Mouse (Mus musculus): ENCODE measurements at regions not wholly inside any gene's neighbourhood (a gene's known extent, or its start where the extent isn't known, plus 50 kb on each side); places are given as distances from the start of the nearest gene placed in this dataset.
A peak's percentile ranks its signal among the peaks of the same experiment; 100 is the strongest.

- Histone ChIP-seq H3K27ac (ENCODE audit: insufficient read depth, low read depth, low read length) (no peak overlapping the region), H3K4me1 (ENCODE audit: control insufficient read depth, insufficient read depth, low read length) (no peaks in the 10 kb centered on the region), H3K4me3 (ENCODE audit: insufficient read depth, low read depth, low read length) (no peak overlapping the region)
- TF ChIP-seq CTCF (IDR thresholded peaks at IDR 0.05; ENCODE audit: insufficient read depth, low read depth, low read length) (no peak), POLR2A (IDR thresholded peaks at IDR 0.05; ENCODE audit: insufficient read depth, low read depth, low read length) (no peak)
These were observed 101.0 kb upstream of the Pitrm1 start for GRCm38 (mm10) chr13:6446976-6447375.

- Histone ChIP-seq H3K27ac (ENCODE audit: insufficient read depth, low read depth, low read length) (no peak overlapping the region), H3K4me3 (ENCODE audit: insufficient read depth, low read depth, low read length) (no peak overlapping the region), H3K4me1 (ENCODE audit: control insufficient read depth, insufficient read depth, low read length) (no peaks in the 10 kb centered on the region)
- 55% methylated on average over 6 of the region's 6 CpGs for WGBS
- TF ChIP-seq CTCF (IDR thresholded peaks at IDR 0.05; ENCODE audit: insufficient read depth, low read depth, low read length) = no peak
- TF ChIP-seq POLR2A (IDR thresholded peaks at IDR 0.05; ENCODE audit: insufficient read depth, low read depth, low read length) = no peak
These were observed 86.6 kb upstream of the Pitrm1 start for GRCm38 (mm10) chr13:6461363-6461762.

GRCm38 (mm10) chr13:6465911-6466419 is 82.0 kb upstream of the Pitrm1 start:
- Histone ChIP-seq H3K27ac (ENCODE audit: insufficient read depth, low read depth, low read length) (no peak overlapping the region), H3K4me3 (ENCODE audit: insufficient read depth, low read depth, low read length) (no peak overlapping the region), H3K4me1 (ENCODE audit: control insufficient read depth, insufficient read depth, low read length) (no peaks in the 10 kb centered on the region)
- 57% methylated on average over 9 of the region's 9 CpGs for WGBS
- TF ChIP-seq CTCF (IDR thresholded peaks at IDR 0.05; ENCODE audit: insufficient read depth, low read depth, low read length) (no peak), POLR2A (IDR thresholded peaks at IDR 0.05; ENCODE audit: insufficient read depth, low read depth, low read length) (no peak)

- WGBS = 44% methylated on average over 11 of the region's 11 CpGs
- no peak overlapping the region for H3K27ac ChIP-seq (ENCODE audit: insufficient read depth, low read depth, low read length)
- TF ChIP-seq CTCF (IDR thresholded peaks at IDR 0.05; ENCODE audit: insufficient read depth, low read depth, low read length) (0 out of 2 replicates have a peak, but pooled peaks have one; percentile 12), POLR2A (IDR thresholded peaks at IDR 0.05; ENCODE audit: insufficient read depth, low read depth, low read length) (no peak)
These were observed 78.3 kb upstream of the Pitrm1 start for GRCm38 (mm10) chr13:6469446-6470227.

GRCm38 (mm10) chr13:6470286-6471103 is 77.5 kb upstream of the Pitrm1 start:
- H3K27ac ChIP-seq (ENCODE audit: insufficient read depth, low read depth, low read length) = no peak overlapping the region
- TF ChIP-seq CTCF (IDR thresholded peaks at IDR 0.05; ENCODE audit: insufficient read depth, low read depth, low read length) (no peak), POLR2A (IDR thresholded peaks at IDR 0.05; ENCODE audit: insufficient read depth, low read depth, low read length) (no peak)
- WGBS = 60% methylated on average over 15 of the region's 15 CpGs

More at GRCm38 (mm10) chr13:6469446-6470227, 78.3 kb upstream of the Pitrm1 start:
- no peak overlapping the region for H3K4me3 ChIP-seq (ENCODE audit: insufficient read depth, low read depth, low read length)
- H3K4me1 ChIP-seq (ENCODE audit: control insufficient read depth, insufficient read depth, low read length) = no peaks in the 10 kb centered on the region

GRCm38 (mm10) chr13:6471643-6472042 is 76.3 kb upstream of the Pitrm1 start:
- TF ChIP-seq CTCF (IDR thresholded peaks at IDR 0.05; ENCODE audit: insufficient read depth, low read depth, low read length) (no peak), POLR2A (IDR thresholded peaks at IDR 0.05; ENCODE audit: insufficient read depth, low read depth, low read length) (no peak)
- 3% methylated on average over 7 of the region's 7 CpGs for WGBS
- Histone ChIP-seq H3K27ac (ENCODE audit: insufficient read depth, low read depth, low read length) (no peak overlapping the region), H3K4me3 (ENCODE audit: insufficient read depth, low read depth, low read length) (no peak overlapping the region), H3K4me1 (ENCODE audit: control insufficient read depth, insufficient read depth, low read length) (no peaks in the 10 kb centered on the region)

More at GRCm38 (mm10) chr13:6470286-6471103, 77.5 kb upstream of the Pitrm1 start:
- no peak overlapping the region for H3K4me3 ChIP-seq (ENCODE audit: insufficient read depth, low read depth, low read length)
- H3K4me1 ChIP-seq (ENCODE audit: control insufficient read depth, insufficient read depth, low read length) = no peaks in the 10 kb centered on the region

- WGBS = 66% methylated on average over 12 of the region's 12 CpGs
- Histone ChIP-seq H3K4me3 (ENCODE audit: insufficient read depth, low read depth, low read length) (no peak overlapping the region), H3K4me1 (ENCODE audit: control insufficient read depth, insufficient read depth, low read length) (no peaks in the 10 kb centered on the region), H3K27ac (ENCODE audit: insufficient read depth, low read depth, low read length) (no peak overlapping the region)
- no peak for TF ChIP-seq CTCF (IDR thresholded peaks at IDR 0.05; ENCODE audit: insufficient read depth, low read depth, low read length)
- TF ChIP-seq POLR2A (IDR thresholded peaks at IDR 0.05; ENCODE audit: insufficient read depth, low read depth, low read length) = no peak
These were observed 74.4 kb upstream of the Pitrm1 start for GRCm38 (mm10) chr13:6473401-6474190.

GRCm38 (mm10) chr13:6479667-6480066 is 68.3 kb upstream of the Pitrm1 start:
- H3K4me3 ChIP-seq (ENCODE audit: insufficient read depth, low read depth, low read length) = no peak overlapping the region
- no peaks in the 10 kb centered on the region for H3K4me1 ChIP-seq (ENCODE audit: control insufficient read depth, insufficient read depth, low read length)
- H3K27ac ChIP-seq (ENCODE audit: insufficient read depth, low read depth, low read length) = no peak overlapping the region
- TF ChIP-seq CTCF (IDR thresholded peaks at IDR 0.05; ENCODE audit: insufficient read depth, low read depth, low read length) (no peak), POLR2A (IDR thresholded peaks at IDR 0.05; ENCODE audit: insufficient read depth, low read depth, low read length) (no peak)
- whole genome bisulfite sequencing = 87% methylated on average over 6 of the region's 6 CpGs
